Mouse (Mus musculus) intestine, embryonic 15.5 days (tissue): Measurements from ENCODE around the gene Vegfa. TPM values are rescaled to one million over a fixed set of nuclear protein-coding genes. Genes with fewer than 3 reads are reported as not detected.

Source experiments
- ATAC-seq: fragments of 200-750 bp; cut with Nextera tagmentation; 2 replicates; pipeline ENCODE4 v1.8.0; 2017; ENCODE audit warnings: moderate TSS enrichment, moderate library complexity
- H3K27ac ChIP-seq: fragments of 300-500 bp; sonication (generic); 2 replicates; pipeline ENCODE4 v1.5.1; 2015; ENCODE audit warnings: mild to moderate bottlenecking, inconsistent platforms
- H3K27me3 ChIP-seq: fragments of 300-500 bp; sonication (generic); replicated peaks from 2 replicates; pipeline ENCODE4 v1.6.1; 2015; ENCODE audit warnings: inconsistent platforms
- H3K36me3 ChIP-seq: fragments of 300-500 bp; sonication (generic); 2 replicates; pipeline ENCODE4 v1.6.1; 2015; ENCODE audit warnings: inconsistent platforms
- H3K4me1 ChIP-seq: fragments of 300-500 bp; sonication (generic); replicated peaks from 2 replicates; pipeline ENCODE4 v1.6.1; 2015; ENCODE audit warnings: inconsistent platforms
- H3K4me2 ChIP-seq: fragments of 300-500 bp; sonication (generic); replicated peaks from 2 replicates; pipeline ENCODE4 v1.6.1; 2015; ENCODE audit warnings: mild to moderate bottlenecking, inconsistent platforms
- H3K4me3 ChIP-seq: fragments of 300-500 bp; sonication (generic); replicated peaks from 2 replicates; pipeline ENCODE4 v1.5.1; 2015; ENCODE audit warnings: inconsistent platforms
- H3K9ac ChIP-seq: fragments of 300-500 bp; sonication (generic); 2 replicates; pipeline ENCODE4 v1.6.1; 2015; ENCODE audit warnings: inconsistent platforms
- H3K9me3 ChIP-seq: fragments of 300-500 bp; sonication (generic); 2 replicates; pipeline ENCODE4 v1.6.1; 2016; ENCODE audit warnings: inconsistent platforms
- whole genome bisulfite sequencing: fragments of 180-500 bp; shearing (Covaris S2); methylation state at CpG from one replicate; pipeline ENCODE4 v1.1.7; 2015; 5-methylcytosine and 5-hydroxymethylcytosine counted together
- polyA plus RNA-seq: library from polyadenylated mRNA; unstranded; fragments of >200 nt; fragmentation: Nextera tagmentation; extraction: Ambion mirVana; gene quantifications from 2 replicates; pipeline ENCODE4 v1.2.1, GENCODE M21; 2015

The Vegfa gene
- polyA plus RNA-seq, 1 experiment from 2014 or later: 3.6 TPM

DNA sequence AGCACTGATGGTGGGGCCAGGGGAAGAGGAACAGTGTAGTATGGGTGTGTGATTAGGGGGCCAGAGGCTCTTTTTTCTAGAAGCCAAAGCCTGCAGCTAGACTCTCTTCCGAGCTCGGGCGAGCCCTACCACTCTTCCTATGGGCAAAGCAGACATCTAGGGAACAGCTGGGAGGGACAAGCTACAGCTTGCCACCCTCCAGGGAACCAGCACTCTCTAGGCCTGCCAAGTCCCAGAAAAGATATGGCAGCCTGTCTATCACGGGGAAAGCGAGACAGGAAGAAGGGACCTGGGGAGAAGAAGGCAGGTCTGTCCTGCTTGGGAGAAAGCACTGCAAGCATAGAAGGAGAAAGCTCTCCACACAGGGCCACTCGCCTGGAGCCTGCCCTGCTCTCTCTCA lies 9.2 kb downstream of the Vegfa start:
- no peak for ATAC-seq
- Histone ChIP-seq H3K4me2 (no peak overlapping the region), H3K36me3 (peaks cover 52% of the 10 kb centered on the region), H3K4me3 (no peak overlapping the region), H3K27me3 (no peaks in the 10 kb centered on the region), H3K27ac (no peak overlapping the region), H3K9me3 (no peaks in the 10 kb centered on the region), H3K9ac (no peak overlapping the region), H3K4me1 (peaks cover 21% of the 10 kb centered on the region)
- 80% methylated on average over 6 of the region's 6 CpGs for WGBS

DNA sequence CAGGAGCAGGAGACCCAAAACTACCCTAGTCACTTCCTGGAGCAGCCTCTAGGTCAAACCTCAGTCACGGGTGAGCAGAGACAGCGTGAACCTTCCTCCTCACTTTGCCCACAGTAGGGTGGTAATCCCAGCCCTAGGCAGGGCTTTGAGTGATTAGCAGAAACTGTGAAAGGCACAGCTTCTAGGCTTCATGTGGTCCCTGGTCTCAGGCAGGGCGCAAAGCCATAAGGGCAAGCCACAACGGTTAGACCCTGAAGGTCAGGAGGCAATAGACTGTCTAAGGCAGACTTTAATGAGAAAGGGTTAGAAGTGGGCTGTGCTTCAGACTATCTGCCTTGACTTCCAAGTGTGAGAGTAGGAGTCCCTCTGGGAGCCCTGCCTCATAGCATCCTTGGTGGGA lies 9.7 kb downstream of the Vegfa start:
- 83% methylated on average over 4 of the region's 4 CpGs for WGBS
- peaks cover 56% of the 10 kb centered on the region for H3K36me3 ChIP-seq
- peaks cover 16% of the 10 kb centered on the region for H3K4me1 ChIP-seq
- no peak overlapping the region for H3K4me3 ChIP-seq
- no peak for ATAC-seq
- H3K4me2 ChIP-seq: no peak overlapping the region
- H3K27me3 ChIP-seq: no peaks in the 10 kb centered on the region
- no peak overlapping the region for H3K27ac ChIP-seq
- H3K9me3 ChIP-seq: no peaks in the 10 kb centered on the region
- H3K9ac ChIP-seq: no peak overlapping the region

DNA sequence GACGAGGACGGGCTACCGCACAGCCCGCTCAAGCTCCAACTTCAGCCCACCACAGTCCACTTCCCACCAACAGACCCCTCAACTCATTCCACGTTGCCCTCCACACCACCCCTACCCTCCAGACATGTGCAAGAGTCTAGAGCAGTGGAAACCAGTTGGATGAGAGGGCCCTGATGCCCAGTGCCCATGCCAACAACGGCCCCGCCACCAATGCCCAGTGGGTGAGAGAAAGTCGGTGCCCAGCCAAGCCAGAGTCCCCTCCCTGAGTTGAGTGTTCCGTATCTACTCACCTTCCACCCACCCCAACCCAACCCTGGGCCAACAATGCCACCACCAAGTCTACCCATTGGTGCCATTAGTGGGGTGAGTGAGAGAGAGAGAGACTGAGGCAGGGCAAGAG lies 10.4 kb downstream of the Vegfa start:
- Histone ChIP-seq H3K27ac (no peak overlapping the region), H3K4me2 (no peak overlapping the region), H3K9ac (no peak overlapping the region), H3K9me3 (no peaks in the 10 kb centered on the region), H3K4me1 (peaks cover 10% of the 10 kb centered on the region), H3K27me3 (no peaks in the 10 kb centered on the region), H3K4me3 (no peak overlapping the region), H3K36me3 (peaks cover 57% of the 10 kb centered on the region)
- ATAC-seq: no peak
- WGBS: 95% methylated on average over 9 of the region's 9 CpGs

DNA sequence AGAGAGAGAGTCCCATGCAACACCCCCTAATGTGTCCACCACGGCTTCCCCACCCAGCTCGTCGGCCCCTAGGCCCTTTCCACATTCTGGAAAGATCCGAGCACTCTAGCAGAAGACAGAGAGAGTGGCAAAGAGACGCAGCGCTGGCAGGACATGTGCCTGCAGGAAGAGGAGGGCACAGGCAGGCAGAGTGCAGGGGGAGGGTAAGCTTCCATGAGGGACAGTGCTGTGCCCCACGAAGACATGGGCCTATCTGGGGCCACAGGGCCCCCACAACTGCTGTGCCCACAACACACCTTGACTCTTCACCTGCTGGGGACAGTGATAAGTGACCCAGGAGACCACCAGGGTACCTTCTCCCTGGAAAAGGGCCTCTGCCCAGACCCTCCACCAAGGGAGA lies 11.0 kb downstream of the Vegfa start:
- no peak overlapping the region for H3K27ac ChIP-seq
- H3K4me1 ChIP-seq: peaks cover 4% of the 10 kb centered on the region
- ATAC-seq: no peak
- no peak overlapping the region for H3K4me2 ChIP-seq
- H3K9ac ChIP-seq: no peak overlapping the region
- 92% methylated on average over 7 of the region's 7 CpGs for WGBS
- peaks cover 61% of the 10 kb centered on the region for H3K36me3 ChIP-seq
- H3K4me3 ChIP-seq: no peak overlapping the region
- no peaks in the 10 kb centered on the region for H3K27me3 ChIP-seq
- H3K9me3 ChIP-seq: no peaks in the 10 kb centered on the region

DNA sequence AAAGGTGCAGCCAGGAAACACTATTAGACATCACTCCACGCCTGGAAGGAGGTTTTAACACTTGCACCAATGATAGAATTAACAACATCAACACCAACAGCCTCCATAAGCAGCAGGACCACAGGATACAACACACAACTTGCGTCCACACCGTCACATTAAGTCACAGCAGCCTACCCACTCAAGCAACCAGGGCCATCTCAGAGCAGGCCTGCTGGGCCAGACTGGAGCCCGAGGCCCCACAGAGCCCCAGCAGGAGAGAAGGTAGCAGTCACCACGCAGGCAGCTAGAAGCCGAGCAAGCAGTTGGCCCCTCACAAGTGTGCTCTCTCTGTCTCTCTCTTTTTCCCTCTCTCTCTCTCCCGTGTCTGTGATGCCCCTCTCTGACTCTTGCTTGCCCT lies 11.6 kb downstream of the Vegfa start:
- 71% methylated on average over 7 of the region's 7 CpGs for WGBS
- H3K27me3 ChIP-seq: no peaks in the 10 kb centered on the region
- H3K9ac ChIP-seq: no peak overlapping the region
- peaks cover 66% of the 10 kb centered on the region for H3K36me3 ChIP-seq
- no peak overlapping the region for H3K4me2 ChIP-seq
- H3K27ac ChIP-seq: no peak overlapping the region
- ATAC-seq: no peak
- no peaks in the 10 kb centered on the region for H3K9me3 ChIP-seq
- H3K4me3 ChIP-seq: no peak overlapping the region
- H3K4me1 ChIP-seq: no peaks in the 10 kb centered on the region

DNA sequence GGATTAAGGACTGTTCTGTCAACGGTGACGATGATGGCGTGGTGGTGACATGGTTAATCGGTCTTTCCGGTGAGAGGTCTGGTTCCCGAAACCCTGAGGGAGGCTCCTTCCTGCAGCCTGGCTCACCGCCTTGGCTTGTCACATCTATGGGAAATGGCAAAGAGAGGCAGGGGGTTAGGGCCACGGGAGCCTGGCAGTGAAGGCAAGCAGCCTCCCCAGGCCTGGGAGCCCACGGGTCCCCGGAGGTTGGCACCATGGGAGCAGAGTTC lies 13.5 kb downstream of the Vegfa start:
- Histone ChIP-seq H3K4me2 (no peak overlapping the region), H3K27me3 (no peaks in the 10 kb centered on the region), H3K9ac (no peak overlapping the region), H3K9me3 (no peaks in the 10 kb centered on the region), H3K27ac (no peak overlapping the region), H3K36me3 (peaks cover 56% of the 10 kb centered on the region), H3K4me3 (no peak overlapping the region), H3K4me1 (no peaks in the 10 kb centered on the region)
- 95% methylated on average over 10 of the region's 10 CpGs for WGBS
- no peak for ATAC-seq

DNA sequence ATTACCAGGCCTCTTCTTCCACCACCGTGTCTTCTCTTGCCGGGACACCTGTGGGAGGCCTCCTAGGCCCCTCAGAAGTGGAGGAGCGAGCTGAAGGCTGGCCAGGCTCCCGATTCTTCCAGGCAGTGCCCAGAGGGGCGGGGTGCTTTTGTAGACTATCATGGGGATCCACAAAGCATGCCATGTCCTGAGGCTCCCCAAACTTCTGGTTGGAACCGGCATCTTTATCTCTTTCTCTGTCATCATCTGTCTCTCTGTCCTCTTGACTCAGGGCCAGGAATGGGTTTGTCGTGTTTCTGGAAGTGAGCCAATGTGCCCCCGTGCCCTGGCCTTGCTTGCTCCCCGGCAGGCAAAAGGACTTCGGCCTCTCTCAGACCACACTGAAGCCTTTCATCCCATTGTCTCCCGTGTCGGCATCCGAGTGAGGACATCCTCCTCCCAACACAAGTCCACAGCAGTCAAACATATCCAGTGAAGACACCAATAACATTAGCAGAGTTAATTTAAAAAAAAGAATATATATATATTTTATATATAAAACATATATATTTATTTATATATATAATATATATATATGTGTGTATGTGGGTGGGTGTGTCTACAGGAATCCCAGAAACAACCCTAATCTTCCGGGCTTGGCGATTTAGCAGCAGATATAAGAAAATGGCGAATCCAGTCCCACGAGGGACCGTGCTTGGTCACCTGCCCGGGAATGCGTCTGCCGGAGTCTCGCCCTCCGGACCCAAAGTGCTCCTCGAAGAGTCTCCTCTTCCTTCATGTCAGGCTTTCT lies 14.0 kb downstream of the Vegfa start:
- Histone ChIP-seq H3K9me3 (no peaks in the 10 kb centered on the region), H3K4me3 (no peak overlapping the region), H3K9ac (no peak overlapping the region), H3K27me3 (no peaks in the 10 kb centered on the region), H3K4me1 (no peaks in the 10 kb centered on the region), H3K27ac (no peak overlapping the region), H3K4me2 (no peak overlapping the region), H3K36me3 (peaks cover 53% of the 10 kb centered on the region)
- ATAC-seq: no peak
- 82% methylated on average over 24 of the region's 24 CpGs for WGBS

DNA sequence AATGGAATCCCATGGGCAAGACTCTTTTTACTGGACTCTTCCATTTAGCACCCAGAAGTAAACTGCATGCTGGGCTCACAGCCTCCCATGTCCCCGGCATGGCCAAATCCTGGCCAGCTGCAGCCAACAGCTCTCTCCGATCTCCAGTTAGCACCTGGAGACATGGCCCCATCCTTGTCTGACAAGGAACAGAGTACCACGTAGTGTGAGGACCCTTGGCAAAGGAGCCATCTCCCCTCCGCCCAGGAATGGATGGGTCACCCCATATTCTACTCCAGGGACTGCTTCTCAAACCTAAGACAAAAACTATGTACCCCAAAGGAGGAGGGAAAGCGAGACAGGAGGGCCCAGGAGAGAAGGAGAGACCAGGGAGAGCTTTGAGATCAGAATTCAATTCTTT lies 15.6 kb downstream of the Vegfa start:
- no peak overlapping the region for H3K4me2 ChIP-seq
- H3K27me3 ChIP-seq: no peaks in the 10 kb centered on the region
- no peak for ATAC-seq
- H3K9ac ChIP-seq: no peak overlapping the region
- H3K4me1 ChIP-seq: no peaks in the 10 kb centered on the region
- no peaks in the 10 kb centered on the region for H3K9me3 ChIP-seq
- whole genome bisulfite sequencing: 90% methylated on average over 5 of the region's 5 CpGs
- H3K27ac ChIP-seq: no peak overlapping the region
- H3K4me3 ChIP-seq: no peak overlapping the region
- peaks cover 43% of the 10 kb centered on the region for H3K36me3 ChIP-seq

DNA sequence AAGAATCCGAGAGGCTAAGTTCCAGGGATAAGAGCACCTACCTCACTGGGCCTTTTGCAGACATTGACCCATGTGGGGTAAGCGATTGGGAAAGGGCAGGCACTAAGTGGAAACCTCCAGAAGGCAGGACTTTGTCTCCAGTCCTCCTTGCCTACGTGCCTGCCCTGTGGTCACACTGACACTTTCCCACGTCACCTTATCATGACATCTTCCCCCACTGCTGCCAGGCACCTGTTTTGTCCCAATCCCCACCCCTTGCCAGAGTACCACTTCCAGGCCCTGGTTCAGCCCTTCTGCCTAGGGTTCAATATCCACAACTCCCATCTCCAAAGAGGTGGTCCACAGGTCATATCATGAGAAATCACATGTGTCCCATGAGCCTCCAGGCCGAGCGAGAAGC lies 16.2 kb downstream of the Vegfa start:
- WGBS: 93% methylated on average over 6 of the region's 6 CpGs
- Histone ChIP-seq H3K4me2 (no peak overlapping the region), H3K36me3 (peaks cover 37% of the 10 kb centered on the region), H3K27me3 (no peaks in the 10 kb centered on the region), H3K4me3 (no peak overlapping the region), H3K9me3 (no peaks in the 10 kb centered on the region), H3K27ac (no peak overlapping the region), H3K9ac (no peak overlapping the region), H3K4me1 (no peaks in the 10 kb centered on the region)
- ATAC-seq: no peak

DNA sequence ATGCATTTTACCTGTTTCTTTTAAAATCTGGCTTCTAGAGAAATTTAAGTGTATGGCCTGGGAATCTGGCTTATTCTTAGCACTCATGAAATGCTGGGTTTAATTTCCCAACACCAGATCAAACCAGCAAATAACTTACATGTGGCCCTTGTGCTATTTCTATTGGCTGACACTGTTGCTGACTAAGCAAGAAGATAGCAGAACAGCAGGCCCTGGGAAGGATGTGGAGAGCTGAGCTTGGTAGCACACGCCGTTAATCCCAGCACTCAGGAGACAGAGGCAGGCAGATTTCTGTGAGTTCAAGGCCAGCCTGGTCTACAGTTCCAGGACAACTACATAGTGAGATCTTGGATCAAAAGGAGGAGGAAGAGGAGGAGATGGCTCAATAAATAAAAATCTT lies 17.2 kb downstream of the Vegfa start:
- no peak overlapping the region for H3K4me2 ChIP-seq
- H3K9me3 ChIP-seq: no peaks in the 10 kb centered on the region
- no peak for ATAC-seq
- no peaks in the 10 kb centered on the region for H3K27me3 ChIP-seq
- no peak overlapping the region for H3K9ac ChIP-seq
- no peaks in the 10 kb centered on the region for H3K4me1 ChIP-seq
- H3K36me3 ChIP-seq: peaks cover 27% of the 10 kb centered on the region
- no peak overlapping the region for H3K27ac ChIP-seq
- H3K4me3 ChIP-seq: no peak overlapping the region
- 96% methylated on average over 2 of the region's 2 CpGs for WGBS

DNA sequence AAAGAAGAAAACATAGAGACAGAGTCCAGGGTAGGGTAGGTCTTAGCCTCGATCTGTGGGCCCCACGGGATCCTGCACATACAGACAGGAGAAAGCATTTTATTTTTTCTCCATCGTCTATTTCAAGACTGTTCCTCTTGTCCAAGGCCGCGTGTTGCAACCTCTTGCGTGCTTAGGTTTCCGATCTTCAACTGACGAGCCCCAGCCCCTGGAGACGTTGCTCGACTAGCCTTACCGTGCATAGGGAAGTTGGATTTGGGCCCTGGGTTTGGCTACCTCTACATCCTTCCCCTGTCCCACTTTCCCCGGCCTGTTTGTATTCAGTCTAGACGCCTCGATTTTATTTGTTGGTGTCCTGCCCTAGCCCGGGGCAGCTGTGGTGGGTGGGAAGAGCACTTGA lies 18.6 kb downstream of the Vegfa start:
- Histone ChIP-seq H3K9ac (no peak overlapping the region), H3K27ac (no peak overlapping the region), H3K9me3 (no peaks in the 10 kb centered on the region), H3K36me3 (peaks cover 22% of the 10 kb centered on the region), H3K27me3 (no peaks in the 10 kb centered on the region), H3K4me3 (no peak overlapping the region), H3K4me2 (no peak overlapping the region), H3K4me1 (no peaks in the 10 kb centered on the region)
- ATAC-seq: no peak
- 80% methylated on average over 15 of the region's 15 CpGs for WGBS

DNA sequence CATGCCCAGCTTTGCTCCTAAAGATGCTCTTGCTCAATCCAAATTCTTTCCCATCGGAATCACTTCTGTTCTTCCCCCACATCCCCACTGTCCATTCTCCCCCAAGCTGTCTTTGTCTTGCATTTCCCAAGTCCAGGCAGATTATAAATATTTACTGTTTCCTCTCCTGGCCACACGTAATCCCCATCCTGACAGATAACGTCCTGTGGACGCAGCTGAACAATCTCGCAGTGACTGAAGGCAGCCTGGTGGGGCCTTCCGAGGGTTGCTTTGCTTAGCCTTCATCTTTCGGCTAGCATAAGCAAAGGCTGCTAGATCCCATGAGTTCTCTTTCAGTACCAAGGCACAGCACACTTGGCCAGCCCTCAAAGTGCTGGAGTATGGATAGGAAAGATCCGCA lies 20.0 kb downstream of the Vegfa start:
- Histone ChIP-seq H3K27me3 (no peaks in the 10 kb centered on the region), H3K36me3 (peaks cover 16% of the 10 kb centered on the region; the same call in 1 of the 2 replicates), H3K9ac (no peak overlapping the region), H3K27ac (no peak overlapping the region), H3K4me3 (no peak overlapping the region), H3K4me2 (no peak overlapping the region), H3K4me1 (no peaks in the 10 kb centered on the region), H3K9me3 (no peaks in the 10 kb centered on the region)
- ATAC-seq: no peak
- WGBS: 30% methylated on average over 8 of the region's 8 CpGs

DNA sequence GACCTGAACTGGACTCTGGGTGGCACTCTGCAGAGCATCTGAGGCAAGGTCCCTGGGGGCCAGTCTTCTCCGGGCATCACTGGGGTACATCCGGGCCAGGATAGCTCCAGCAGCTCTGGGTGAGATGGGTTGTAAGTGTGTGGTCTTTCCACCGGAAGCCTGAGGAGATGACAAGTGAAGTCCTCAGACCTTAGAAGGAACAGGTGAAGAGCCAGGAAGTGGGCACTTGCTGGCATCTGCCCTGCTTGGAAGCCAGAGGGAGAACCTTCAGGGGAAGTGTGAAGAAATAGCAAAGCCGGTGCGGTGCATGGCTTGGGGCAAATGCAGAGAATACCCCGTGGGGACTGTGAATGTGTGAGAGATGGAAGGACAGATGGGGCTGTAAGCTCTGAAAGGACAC lies 21.7 kb downstream of the Vegfa start:
- peaks cover 5% of the 10 kb centered on the region; the same call in 1 of the 2 replicates for H3K36me3 ChIP-seq
- H3K27ac ChIP-seq: no peak overlapping the region
- 86% methylated on average over 6 of the region's 6 CpGs for WGBS
- no peaks in the 10 kb centered on the region for H3K27me3 ChIP-seq
- H3K9me3 ChIP-seq: no peaks in the 10 kb centered on the region
- H3K4me2 ChIP-seq: no peak overlapping the region
- no peak overlapping the region for H3K4me3 ChIP-seq
- H3K9ac ChIP-seq: no peak overlapping the region
- ATAC-seq: no peak
- H3K4me1 ChIP-seq: no peaks in the 10 kb centered on the region
